Mouse (Mus musculus) testis, adult 2 months (tissue): ENCODE data around the gene Tmem182. TPM values are rescaled to one million over a fixed set of nuclear protein-coding genes. Genes with fewer than 3 reads are reported as not detected.

ENCODE experiments used
- H3K27ac ChIP-seq: fragments of 200-500 bp; 2 replicates; pipeline ENCODE4 v1.5.1; 2012; ENCODE audit warnings: low read depth, low read length; ENCODE audit not compliant: control insufficient read depth, insufficient read depth
- H3K27me3 ChIP-seq: fragments of 200-500 bp; 2 replicates; pipeline ENCODE4 v1.6.1; 2012; ENCODE audit warnings: mild to moderate bottlenecking, low read length, moderate library complexity; ENCODE audit not compliant: control insufficient read depth, insufficient read depth
- H3K36me3 ChIP-seq: fragments of 200-500 bp; 2 replicates; pipeline ENCODE4 v1.6.1; 2012; ENCODE audit warnings: mild to moderate bottlenecking, low read length; ENCODE audit not compliant: control insufficient read depth, insufficient read depth
- H3K4me1 ChIP-seq: fragments of 200-500 bp; 2 replicates; pipeline ENCODE4 v1.6.1; 2012; ENCODE audit warnings: low read length; ENCODE audit not compliant: control insufficient read depth, insufficient read depth
- H3K4me3 ChIP-seq: fragments of 200-500 bp; 2 replicates; pipeline ENCODE4 v1.5.1; 2012; ENCODE audit warnings: low read depth, mild to moderate bottlenecking, low read length, moderate library complexity, mixed read lengths; ENCODE audit not compliant: control insufficient read depth
- CTCF ChIP-seq: fragments of 200-500 bp; IDR thresholded peaks from 2 replicates; pipeline ENCODE4 v1.5.1; 2012; ENCODE audit warnings: low read depth, mild to moderate bottlenecking, inconsistent platforms, low read length, moderate library complexity; ENCODE audit not compliant: control insufficient read depth, insufficient read depth, insufficient replicate concordance
- POLR2A ChIP-seq: fragments of 200-500 bp; IDR thresholded peaks from 2 replicates; pipeline ENCODE4 v1.6.1; 2012; ENCODE audit warnings: low read depth, mild to moderate bottlenecking, inconsistent platforms, low read length, moderate library complexity; ENCODE audit not compliant: control insufficient read depth
- polyA plus RNA-seq: library from polyadenylated mRNA; depleted of rRNA; stranded (reverse); fragments of >200 nt; gene quantifications from 2 replicates; pipeline ENCODE4 v1.2.3, GENCODE M21; 2012

The Tmem182 gene
- polyA plus RNA-seq, 1 experiment = 0.23 TPM

GRCm38 (mm10) chr1:40825826-40826225 lies 20.4 kb downstream of the Tmem182 start:
- Histone ChIP-seq H3K36me3 (no peaks in the 10 kb centered on the region), H3K27me3 (no peaks in the 10 kb centered on the region), H3K4me1 (no peaks in the 10 kb centered on the region), H3K27ac (no peak overlapping the region), H3K4me3 (no peak overlapping the region)
- TF ChIP-seq CTCF (no peak), POLR2A (no peak)

DNA sequence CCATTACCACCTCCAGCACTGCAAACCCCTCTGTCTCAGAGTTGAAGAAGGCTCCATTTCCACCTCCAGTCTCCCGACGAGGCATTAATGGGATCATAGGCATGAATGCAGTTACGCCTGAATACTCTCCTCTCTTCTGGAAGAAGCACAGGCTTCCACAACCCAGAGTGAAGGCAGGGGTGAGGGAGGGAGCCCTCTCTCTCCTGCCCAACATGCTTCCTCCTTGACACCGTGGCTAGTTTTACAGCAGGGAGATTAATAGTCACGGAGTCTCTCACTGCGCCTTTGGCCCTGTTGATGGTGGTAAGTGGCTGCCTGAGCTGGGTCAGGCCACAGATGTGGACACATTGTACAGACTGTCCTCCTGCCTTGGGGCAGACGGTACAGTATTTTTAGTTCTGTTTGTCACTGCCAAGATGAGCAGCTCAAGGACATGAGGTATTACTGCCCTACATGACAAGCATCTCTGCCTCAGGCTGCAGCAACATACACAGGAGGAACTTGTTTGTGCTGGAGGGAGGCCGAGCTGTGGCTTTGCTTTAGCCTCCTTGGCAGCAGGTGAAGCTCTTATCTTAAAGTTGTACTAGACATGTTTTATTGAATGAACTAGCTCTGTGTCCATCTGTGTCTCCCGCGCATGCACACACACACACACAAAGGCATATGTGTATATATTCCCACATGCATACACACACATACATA lies 24.0 kb downstream of the Tmem182 start:
- no peaks in the 10 kb centered on the region for H3K36me3 ChIP-seq
- H3K27ac ChIP-seq = no peak overlapping the region
- TF ChIP-seq CTCF = no peak
- TF ChIP-seq POLR2A = no peak
- no peak overlapping the region for H3K4me3 ChIP-seq
- no peaks in the 10 kb centered on the region for H3K27me3 ChIP-seq
- H3K4me1 ChIP-seq = no peaks in the 10 kb centered on the region

- H3K27me3 ChIP-seq = no peaks in the 10 kb centered on the region
- TF ChIP-seq POLR2A (no peak), CTCF (no peak)
- H3K4me3 ChIP-seq = no peak overlapping the region
- H3K27ac ChIP-seq = no peak overlapping the region
- H3K36me3 ChIP-seq = no peaks in the 10 kb centered on the region
- no peaks in the 10 kb centered on the region for H3K4me1 ChIP-seq
Observed at GRCm38 (mm10) chr1:40830712-40831507, 25.5 kb downstream of the Tmem182 start.

DNA sequence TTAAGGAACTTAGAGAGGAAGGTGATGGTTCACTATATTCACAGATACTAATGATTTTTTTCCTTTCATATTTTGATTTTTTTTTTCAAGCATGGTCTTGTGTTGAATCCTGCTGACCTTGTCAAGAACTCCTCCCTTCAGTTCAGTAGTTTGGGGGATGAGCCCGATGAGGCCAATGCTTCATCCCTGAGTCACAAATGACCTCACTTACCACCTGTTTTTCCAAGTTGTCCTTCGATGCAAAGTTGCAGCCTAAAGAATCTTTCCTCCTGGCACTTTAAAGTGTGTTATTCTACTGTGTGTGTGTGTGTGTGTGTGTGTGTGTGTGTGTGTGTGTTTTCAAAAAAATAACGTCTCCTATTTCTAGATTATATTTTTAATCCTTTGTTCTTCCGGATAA lies 30.1 kb downstream of the Tmem182 start:
- TF ChIP-seq POLR2A = no peak
- no peak for TF ChIP-seq CTCF
- Histone ChIP-seq H3K27me3 (no peaks in the 10 kb centered on the region), H3K36me3 (no peaks in the 10 kb centered on the region), H3K27ac (no peak overlapping the region), H3K4me1 (no peaks in the 10 kb centered on the region), H3K4me3 (no peak overlapping the region)

DNA sequence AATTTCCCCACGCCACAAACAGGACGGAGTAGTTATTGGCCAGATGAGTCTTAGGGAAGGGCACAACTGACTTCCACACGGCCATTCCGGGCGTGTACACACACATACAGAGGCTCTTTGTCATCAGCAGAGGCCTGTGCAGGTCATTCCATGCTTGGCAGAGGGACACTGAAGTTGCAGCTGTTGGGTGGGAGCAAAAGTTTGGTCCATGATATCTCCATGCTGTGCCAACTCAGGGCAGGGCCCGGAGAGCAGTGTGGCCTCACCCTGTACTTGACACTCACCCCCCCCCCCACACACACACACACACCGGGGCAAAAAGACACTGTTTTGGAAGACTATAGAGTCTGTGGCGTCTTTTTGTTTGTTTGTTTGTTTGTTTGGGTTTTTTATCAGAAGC lies 35.2 kb downstream of the Tmem182 start:
- Histone ChIP-seq H3K27ac (no peak overlapping the region), H3K4me1 (no peaks in the 10 kb centered on the region), H3K27me3 (no peaks in the 10 kb centered on the region), H3K36me3 (no peaks in the 10 kb centered on the region), H3K4me3 (no peak overlapping the region)
- TF ChIP-seq POLR2A = no peak
- TF ChIP-seq CTCF = no peak

- TF ChIP-seq CTCF = no peak
- no peak for TF ChIP-seq POLR2A
- H3K36me3 ChIP-seq = no peaks in the 10 kb centered on the region
- no peak overlapping the region for H3K4me3 ChIP-seq
- no peaks in the 10 kb centered on the region for H3K4me1 ChIP-seq
- H3K27ac ChIP-seq = no peak overlapping the region
- H3K27me3 ChIP-seq = no peaks in the 10 kb centered on the region
Observed at GRCm38 (mm10) chr1:40841032-40841761, 35.8 kb downstream of the Tmem182 start.

DNA sequence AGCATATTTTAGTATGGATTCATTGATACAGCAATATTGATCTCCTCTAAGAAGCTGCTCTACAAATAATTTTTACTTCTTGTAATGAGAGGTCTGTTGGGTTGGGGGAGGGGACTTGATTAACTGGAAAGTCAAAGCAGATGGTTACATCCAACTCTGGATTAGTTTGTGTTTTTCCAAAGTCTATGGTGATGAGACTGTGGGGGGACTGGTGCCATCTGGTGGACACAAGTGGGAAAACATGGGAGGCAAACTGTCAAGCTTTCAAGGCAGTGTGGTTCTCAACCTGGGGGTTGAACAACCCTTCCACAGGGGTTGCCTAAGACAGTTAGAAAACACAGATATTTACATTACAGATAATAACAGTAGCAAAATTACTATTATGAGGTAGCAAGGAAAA lies 39.2 kb downstream of the Tmem182 start:
- H3K36me3 ChIP-seq = no peaks in the 10 kb centered on the region
- TF ChIP-seq POLR2A (no peak), CTCF (peak; percentile 67; the same call in 1 of the 2 replicates)
- no peaks in the 10 kb centered on the region for H3K4me1 ChIP-seq
- H3K4me3 ChIP-seq = no peak overlapping the region
- no peaks in the 10 kb centered on the region for H3K27me3 ChIP-seq
- H3K27ac ChIP-seq = no peak overlapping the region
